Mouse (Mus musculus) mouse embryonic stem cell (cell line): ENCODE data around the gene Trnau1ap.

ENCODE experiments used
- in situ Hi-C, 2 experiments: fragments of 300-500 bp; cut with MboI; formaldehyde crosslinking; loops; 1 replicate in 1 of 2; 3 replicates in 1 of 2; pipeline ENCODE4 v1.14.3; 2019 to 2020; ENCODE audit warnings: low sequenced_read_pairs in 2 of 2, low pct_unique_long_range_greater_than_20kb in 1 of 2, mixed read lengths in 1 of 2; ENCODE audit not compliant: unreplicated experiment in 1 of 2

Gene Trnau1ap

DNA sequence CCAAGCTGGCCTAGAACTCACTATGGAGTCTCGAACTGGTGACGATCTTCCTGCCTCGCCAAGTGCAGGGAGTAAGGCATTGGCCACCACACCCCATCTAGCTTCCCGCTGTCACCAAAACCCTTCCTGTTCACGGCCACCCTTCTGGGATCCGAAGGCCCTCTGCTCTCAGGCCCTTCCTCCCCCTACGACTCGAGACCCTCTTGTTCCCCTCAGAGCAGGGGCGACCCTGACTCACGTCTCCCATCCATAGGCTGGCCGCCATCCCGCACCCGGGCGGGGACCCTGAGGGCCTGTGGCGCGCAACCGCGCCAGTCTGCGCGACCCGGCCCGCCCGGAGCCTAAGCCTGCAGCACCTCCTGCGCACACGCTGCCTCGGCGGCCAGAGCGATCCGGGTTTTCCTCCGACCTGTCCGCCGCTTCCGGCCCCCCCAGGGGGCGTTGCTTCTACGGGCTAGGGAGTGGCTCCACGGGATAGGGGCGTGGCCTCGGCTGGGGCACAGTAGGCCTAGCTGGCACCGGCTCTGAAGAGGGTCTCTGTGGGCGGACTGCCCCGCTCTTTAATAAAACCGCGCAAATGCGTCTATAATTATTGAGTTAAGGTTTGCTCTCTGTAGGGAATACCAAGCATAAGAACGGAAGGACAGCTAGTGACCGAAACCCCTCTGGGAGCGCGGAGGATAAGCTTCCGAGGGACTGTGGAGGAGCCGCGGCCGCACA lies at the start of gene Trnau1ap:
Trnau1ap (minus strand) TSS at position 424 of the 720 bp plus-strand sequence.
- in situ Hi-C loops, result no loop called here

DNA sequence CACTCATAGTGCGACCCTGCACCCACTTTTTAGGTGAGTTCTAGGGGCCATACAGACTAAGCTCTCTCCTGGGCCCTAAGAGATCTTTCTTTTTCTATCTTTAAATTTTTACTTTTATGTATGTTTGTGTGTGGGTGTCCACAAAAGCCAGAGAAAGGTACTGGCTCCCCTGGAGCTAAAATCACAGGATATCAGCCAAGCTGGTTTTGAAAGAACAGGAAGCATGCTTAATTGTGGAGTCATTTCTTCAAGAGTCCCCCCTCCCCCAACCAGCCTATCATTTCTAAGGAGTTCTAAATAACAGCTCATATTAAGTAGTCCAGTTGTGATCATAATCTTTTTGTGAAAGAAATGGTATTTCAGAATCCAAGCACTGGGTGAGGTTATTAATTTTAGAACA lies 44.5 kb upstream of the Trnau1ap start:
- in situ Hi-C loops, result no loop called here

DNA sequence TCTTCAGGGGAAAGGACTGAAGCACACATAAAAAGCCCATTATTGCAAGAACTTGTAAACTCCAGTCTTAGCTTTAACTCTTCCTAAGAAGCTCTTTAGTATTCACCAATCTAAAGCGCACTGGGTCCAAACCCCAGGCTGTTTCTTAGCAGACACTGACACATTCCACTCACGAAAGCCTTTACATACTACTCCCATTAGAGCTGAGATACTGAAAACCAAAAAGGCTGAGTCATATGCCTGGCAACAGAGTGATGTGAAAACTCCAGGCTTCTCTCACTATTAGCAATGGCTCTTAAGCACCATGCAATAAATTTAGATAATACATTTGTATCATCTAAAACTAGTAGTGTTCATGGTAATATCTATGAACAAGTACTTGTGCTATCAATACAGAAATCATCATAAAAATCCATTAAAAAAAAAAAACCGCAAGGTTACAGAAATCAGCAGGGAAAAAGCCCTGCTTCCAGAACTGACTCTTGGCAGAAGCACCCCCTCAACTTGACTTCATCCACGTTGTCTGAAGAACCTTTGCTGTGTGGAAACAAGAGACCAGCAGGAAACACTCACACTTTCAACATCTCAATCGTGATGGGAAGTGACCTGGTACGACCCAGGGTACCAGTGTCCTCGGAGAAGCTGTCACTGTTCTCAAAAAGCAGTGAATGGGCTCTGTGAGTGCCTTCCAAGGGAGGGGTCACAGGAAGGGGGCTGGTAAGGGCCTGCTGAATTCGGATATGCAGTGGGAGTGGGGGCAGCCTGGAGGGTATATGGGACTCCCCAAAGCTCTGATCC lies 40.8 kb upstream of the Trnau1ap start:
- in situ Hi-C loops, result no loop called here

DNA sequence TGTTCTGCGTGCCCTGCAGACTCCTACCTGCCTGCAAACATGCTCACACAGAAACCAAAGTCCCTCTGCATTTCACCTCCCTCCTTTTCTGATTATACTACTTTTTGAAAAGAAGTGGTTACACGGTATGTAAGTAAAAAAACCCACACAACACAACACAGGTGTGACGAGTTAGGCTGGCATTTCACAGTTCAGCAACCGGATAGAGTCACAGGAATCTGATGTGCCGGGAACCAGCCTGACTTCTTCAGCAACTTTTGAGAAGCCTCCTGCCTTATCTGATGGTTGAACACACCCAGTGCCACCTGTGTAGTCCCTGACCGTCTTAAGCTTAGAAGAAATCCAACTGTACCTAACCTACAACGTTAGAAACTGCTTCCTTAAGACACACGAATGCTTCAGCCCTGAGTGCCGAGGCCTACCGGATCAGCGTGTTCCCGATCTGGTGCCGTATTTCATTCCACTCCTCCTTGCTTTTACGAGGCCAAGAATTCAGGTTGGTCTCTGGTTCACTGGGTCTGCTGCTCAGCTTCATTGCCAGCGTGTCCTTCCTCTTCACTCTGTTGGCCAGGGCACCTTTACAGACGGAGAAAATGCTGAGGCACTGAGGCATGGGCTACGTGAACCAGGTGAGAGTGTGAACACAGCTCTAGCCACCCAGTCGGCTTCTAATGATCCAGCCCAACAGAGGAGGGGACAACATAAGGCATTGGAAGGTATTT lies 38.3 kb upstream of the Trnau1ap start:
- in situ Hi-C loops, result no loop called here

DNA sequence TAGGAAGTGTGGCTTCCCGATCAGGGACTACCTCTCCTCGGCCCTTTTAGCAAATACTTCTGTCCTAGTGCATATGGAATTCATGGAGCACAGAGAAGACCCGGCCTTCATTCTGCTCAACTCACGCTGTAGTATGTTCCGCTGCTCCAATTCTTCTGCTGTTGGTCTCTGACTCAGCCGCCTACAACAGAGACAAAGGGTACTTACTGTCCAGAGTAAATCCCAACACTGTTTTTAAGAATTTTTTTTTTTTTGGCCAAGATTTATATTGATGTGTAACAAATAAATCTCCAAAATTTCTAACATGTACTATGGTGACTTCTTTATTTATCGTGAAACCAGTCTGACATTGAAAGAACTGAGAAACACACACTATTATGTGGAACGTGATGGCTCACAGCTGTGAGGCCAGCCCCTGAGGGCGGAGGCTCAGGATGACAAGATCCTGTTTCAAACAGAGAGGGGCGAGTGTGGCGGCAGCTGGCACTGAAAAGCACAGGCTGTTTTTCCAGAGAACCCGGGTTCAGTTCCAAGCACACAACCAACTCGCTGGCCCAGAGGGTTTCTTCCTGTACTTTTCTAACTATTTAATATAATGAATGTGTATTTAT lies 36.2 kb upstream of the Trnau1ap start:
- in situ Hi-C loops, result no loop called here

DNA sequence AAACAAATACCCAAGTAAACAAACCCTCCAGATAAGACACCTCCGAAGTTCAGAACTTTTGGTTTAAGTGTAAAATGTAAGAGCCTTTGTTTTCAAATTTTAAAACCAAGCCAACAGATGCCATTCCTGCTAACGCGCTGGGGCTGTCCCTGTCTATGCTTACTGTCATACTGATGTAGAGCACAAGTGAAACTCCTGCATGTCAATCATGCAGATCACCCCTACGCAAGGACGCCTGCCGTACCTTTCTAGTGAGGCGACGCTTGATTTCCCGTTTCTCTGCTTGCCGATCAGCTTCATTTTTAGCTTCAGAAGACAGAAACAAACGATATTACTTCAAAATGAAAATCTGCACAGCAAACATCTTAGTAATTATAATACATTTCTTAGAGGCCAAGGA lies 34.1 kb upstream of the Trnau1ap start:
- in situ Hi-C loops, result no loop called here

DNA sequence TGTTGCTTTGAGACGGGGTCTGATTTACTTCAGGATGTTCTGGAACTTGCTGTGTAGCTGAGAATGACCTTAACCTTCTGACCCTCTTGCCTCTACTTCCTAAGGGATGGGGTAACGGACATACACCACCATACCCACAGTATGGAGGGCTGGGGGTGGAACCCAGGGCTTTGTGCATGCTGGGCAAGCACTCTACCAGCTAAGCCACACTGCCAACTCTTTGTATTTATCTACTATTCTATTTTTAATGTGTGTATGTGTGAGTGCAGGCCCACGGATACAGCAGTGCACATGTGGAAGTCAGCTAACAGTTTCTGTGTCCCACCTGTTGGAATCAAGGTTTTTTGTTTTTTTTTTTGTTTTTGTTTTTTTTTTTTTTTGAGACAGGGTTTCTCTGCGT lies 30.2 kb upstream of the Trnau1ap start:
- in situ Hi-C loops, result no loop called here

DNA sequence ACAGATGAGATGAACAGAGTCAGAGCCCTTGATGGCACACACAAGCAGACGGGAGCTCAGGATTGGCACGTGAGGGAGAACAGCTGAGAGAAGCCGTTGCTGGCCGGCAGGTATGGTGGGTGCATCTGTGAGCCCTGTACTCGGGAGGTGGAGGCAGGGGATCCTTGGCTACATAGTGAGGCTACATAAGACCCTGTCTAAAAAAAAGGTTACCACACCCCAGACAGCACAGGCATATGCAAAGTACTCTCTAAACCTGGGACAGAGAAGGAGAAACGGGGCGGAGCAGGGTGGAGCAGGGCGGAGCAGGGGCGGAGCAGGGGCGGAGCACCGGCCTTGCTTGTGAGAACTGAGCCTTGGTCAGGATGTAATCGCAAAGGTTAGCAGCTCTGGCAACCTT lies 26.8 kb upstream of the Trnau1ap start:
- in situ Hi-C loops, result no loop called here

DNA sequence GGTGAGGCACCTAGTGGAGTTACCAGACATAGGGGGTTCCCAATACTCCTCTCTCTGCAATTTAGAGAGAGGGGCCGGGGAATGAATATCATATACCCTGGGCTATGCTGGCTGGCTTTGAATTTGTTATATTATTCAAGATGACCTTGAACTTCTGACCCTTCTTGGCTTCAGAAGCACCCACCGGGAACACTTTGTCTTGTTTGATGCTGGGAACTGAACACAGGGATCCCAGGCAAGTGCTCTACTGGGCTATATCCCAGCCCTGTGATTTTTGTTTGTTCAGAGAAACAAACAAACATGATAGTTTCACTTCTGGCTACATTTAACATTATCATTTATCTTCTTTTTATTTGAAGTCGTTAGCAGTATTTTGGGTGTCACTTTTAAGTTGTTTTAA lies 26.1 kb upstream of the Trnau1ap start:
- in situ Hi-C loops, result no loop called here

DNA sequence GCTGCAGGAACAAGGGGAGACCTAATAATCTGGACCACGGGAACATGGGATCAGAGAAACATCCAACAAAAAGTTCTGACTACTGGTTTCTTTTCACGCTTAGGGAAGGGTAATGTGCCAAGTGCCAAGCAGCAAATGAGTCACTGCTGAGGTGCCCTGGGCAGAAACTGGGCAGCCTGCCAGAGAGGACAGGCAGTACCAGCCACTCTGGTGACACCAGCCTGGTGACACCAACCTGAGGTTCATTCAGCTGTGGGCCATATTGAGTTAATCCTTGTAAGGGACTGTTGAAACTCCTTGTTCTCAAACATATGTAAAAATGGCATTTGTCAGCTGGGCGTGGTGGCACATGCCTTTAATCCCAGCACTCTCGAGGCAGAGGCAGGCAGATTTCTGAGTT lies 25.2 kb upstream of the Trnau1ap start:
- in situ Hi-C loops, result no loop called here

DNA sequence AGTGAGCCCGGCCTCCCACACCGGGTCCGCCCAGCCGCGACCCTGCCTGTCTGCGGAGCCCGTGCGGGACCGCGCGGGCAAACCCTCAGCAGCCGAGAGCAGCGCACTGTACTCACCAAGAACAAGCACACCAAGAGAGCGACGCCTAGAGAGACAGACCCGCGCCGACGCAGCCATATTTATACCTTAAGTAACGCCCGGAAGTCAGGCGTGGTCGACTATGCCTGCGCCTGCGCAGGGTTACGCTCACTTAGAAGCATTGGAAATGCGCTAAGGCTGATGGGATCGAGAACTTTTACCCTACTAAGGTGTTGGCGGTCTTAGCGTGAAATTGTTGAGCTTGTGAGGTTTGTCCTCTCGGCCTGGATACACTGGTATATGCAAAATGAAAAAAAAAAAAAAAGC lies 24.1 kb upstream of the Trnau1ap start, which contains the start of gene Rcc1:
Rcc1 (minus strand) TSS at position 125 of the 405 bp plus-strand sequence.
- in situ Hi-C loops, result no loop called here

DNA sequence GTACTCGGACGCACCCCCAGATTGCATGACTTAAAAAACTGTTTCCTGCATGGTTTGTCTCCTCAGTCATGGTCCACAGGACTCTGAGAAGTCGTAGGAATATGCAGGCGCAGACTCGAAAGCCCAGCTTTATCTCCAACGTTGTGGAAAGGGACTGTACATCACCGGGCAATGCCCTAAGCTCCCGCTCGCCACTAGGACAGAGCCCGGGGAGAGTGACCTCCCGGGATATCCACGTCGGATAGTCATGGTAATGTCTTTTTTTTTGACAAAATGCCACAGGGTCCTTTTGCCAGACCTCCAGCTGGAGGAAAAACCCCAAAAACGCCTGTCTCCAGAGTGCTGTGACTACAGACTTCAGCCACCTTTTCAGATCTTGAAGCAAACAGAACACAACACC lies 23.4 kb upstream of the Trnau1ap start:
- in situ Hi-C loops, result no loop called here

DNA sequence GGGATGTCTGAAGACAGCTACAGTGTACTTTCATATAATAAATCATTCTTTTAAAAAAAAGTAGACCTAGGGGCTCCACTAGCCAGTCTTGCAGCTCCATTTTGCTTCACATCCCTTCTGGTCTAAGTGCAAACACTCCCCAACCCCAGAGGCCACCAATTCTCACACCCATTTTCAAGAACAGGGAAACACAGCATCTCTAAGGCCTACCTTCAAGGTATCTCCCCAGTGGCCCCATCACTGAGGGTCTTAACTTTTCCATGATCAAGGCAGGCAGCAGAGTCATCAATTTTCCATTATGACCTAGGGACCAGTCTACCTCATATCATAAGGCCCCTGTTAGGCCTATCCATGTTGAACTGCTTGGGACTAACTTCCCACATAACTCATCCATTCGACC lies 22.1 kb upstream of the Trnau1ap start:
- in situ Hi-C loops, result no loop called here

DNA sequence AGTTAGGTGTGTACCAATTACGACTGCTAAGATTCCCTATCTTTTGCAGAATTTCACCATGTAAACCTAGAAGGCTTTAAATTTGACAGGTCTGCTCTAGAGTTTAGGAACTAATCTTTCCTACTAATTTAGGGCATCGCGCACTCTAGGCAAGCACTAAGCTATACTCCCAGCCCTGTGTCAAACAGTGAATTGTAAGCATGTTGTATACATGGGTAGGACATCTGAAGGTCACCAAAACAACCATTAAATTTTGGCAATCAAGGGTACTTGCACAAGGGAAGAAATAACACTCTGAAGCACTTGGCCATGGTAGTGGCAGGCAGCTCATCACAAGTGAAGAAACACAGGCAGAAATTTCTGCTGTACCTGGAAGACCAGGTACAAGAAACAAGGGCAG lies 21.5 kb upstream of the Trnau1ap start:
- in situ Hi-C loops, result no loop called here

DNA sequence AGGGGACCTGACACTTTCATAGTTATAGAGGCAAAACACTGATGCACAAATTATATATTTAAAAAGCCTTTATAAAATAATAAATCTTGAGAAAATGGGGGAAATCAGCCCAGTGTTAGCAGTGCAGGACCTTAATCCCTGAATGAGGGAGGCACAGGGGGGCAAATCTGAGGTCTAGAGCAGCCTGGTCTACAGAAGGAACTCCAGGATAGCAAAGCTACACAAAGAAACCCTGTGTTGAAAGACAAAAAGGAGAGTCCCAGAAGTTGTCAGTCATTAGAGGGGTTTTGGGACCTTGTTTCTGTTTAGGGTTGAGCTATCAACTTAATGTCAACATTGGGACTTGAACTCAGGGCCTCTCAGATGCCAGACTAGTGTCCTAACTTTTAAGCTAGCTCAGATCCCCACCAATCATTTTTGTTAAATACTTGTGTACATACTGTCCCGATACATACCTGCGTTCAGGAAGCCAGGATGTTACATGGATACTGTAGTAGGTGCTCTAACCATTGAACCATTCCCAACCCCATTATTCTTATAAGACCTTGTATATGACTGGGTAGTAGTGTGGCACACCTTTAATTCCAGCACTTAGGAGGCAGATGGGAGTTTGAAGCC lies 20.9 kb upstream of the Trnau1ap start:
- in situ Hi-C loops, result no loop called here

DNA sequence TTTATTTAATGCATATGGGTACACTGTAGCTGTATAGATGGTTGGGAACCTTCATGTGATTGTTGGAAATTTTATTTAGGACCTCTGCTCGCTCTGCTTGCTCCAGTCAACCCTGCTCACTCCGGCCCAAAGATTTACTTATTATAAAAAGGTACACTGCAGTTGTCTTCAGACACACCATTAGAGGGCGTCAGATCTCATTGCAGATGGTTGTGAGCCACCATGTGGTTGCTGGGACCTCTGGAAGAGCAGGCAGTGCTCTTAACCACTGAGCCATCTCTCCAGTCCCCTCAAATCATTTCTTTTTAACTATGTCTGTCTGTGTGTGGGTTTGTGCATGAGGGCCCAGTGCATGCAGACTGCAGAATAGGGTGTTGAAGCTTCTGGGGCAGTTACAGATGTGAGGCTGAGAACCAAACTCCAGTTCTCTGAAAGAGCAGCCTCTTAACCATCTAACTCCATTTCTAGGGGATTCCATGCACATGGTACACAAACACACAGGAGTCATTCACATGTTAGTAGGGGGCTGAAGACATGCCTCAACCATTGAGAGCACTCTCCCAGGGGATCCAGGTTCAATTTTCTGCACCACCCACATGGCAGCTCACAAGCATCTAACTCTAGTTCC lies 20.3 kb upstream of the Trnau1ap start:
- in situ Hi-C loops, result no loop called here

DNA sequence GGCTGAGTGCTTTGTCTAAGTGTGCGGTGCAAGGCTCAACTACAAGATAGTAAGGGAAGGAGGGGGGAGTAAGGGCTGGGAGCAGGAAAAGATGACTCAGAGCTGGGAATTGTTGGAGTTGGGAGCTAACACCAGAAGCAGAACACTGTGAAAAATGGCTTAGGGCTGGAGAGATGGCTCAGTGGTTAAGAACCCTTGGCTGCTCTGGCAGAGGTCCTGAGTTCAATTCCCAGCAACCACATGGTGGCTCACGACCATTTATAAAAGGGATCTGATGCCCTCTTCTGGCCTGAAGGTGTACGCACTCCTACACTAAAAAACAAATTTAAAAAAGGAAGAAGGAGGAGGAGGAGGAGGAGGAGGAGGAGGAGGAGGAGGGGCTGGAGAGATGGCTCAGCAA lies 17.3 kb upstream of the Trnau1ap start:
- in situ Hi-C loops, result no loop called here

DNA sequence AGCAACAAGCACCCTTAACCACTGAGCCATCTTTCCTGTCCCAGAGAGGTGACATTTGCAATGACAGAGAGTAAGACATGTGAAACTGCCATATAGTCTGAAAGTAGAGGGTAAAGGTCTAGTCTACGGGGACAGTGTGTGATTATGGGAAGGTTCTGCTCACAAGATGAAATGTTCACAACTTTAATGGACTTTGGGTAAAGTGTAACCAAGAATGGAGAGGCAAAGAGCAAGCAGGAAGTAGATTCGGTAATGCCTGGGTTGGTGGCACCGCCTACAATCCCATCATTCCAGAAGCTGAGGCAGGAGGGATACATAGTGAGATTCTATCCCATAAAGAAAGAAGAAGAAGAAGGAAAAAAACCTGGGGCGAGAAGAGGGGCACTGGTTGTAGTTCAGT lies 16.9 kb upstream of the Trnau1ap start:
- in situ Hi-C loops, result no loop called here
